ENCODE assay signal across 10 mouse cellular contexts in genomic region chr6:115891497-115892061, GRCm38 (mm10). TPM values are rescaled to one million over a fixed set of nuclear protein-coding genes. Genes with fewer than 3 reads are reported as not detected.
DNase-seq lines count a peak whose midpoint lies in the region; ATAC-seq and TF ChIP-seq lines count a peak whose summit lies in the region.
"Had no signal": no experiment of that assay in that cellular context is flagged by ENCODE, and none has a peak within 500 bp of the region (broad histone marks: within the 10 kb centered on the region; RNA-seq: fewer than 3 reads in every experiment).

No protein-coding gene starts in this region.

- ATAC-seq in heart, embryonic 15.5 days (replicated peaks; ENCODE audit: insufficient number of reproducible peaks, insufficient read depth, low FRiP score, low read depth): no peak
- peak; percentile 72 for ATAC-seq in midbrain, embryonic 15.5 days (replicated peaks)

- DNase-seq in heart, adult 2 months: no peak
- no peak for DNase-seq in heart, adult 8-10 months (ENCODE audit: low spot score)
- peak; percentile 82 to 83 for DNase-seq in layer of hippocampus, postnatal 10 days (ENCODE audit: low spot score in 2 of 2)
- DNase-seq in embryo, embryonic 9.5 days (ENCODE audit: extremely low spot score): no peak
- DNase-seq in T-cell, adult 2 months (ENCODE audit: low spot score): no peak

- TF ChIP-seq CTCF in heart, adult 2 months (IDR thresholded peaks at IDR 0.05): no peak
- TF ChIP-seq CTCF in cortical plate, adult 2 months (IDR thresholded peaks at IDR 0.05; ENCODE audit: extremely low read depth, insufficient read depth, low read length): no peak

- H3K27ac ChIP-seq in heart, adult 2 months: peak overlapping the region; percentile 54; the same call in 1 of the 2 replicates
- peak overlapping the region; percentile 81 for H3K27ac ChIP-seq in cortical plate, adult 2 months (ENCODE audit: insufficient read depth, low read length)
- H3K27ac ChIP-seq in heart, embryonic 15.5 days: peak overlapping the region; percentile 42; the same call in 1 of the 2 replicates
- peak overlapping the region; percentile 53 for H3K27ac ChIP-seq in midbrain, embryonic 15.5 days
- H3K27ac ChIP-seq: macrophage had no signal

- H3K9me3 ChIP-seq in heart, embryonic 15.5 days (replicated peaks): no peaks in the 10 kb centered on the region
- H3K9me3 ChIP-seq in midbrain, embryonic 15.5 days: no peaks in the 10 kb centered on the region

- no peak overlapping the region for H3K4me2 ChIP-seq in heart, embryonic 15.5 days
- no peak overlapping the region for H3K4me2 ChIP-seq in midbrain, embryonic 15.5 days

- intact Hi-C loops in heart, adult 2 months (cut with DNase I): no loop called here

- H3K4me3 ChIP-seq in heart, adult 2 months: no peak overlapping the region
- no peak overlapping the region for H3K4me3 ChIP-seq in cortical plate, adult 2 months (ENCODE audit: insufficient read depth, low read length)
- no peak overlapping the region for H3K4me3 ChIP-seq in heart, embryonic 15.5 days
- no peak overlapping the region for H3K4me3 ChIP-seq in midbrain, embryonic 15.5 days

- no peaks in the 10 kb centered on the region for H3K27me3 ChIP-seq in heart, adult 2 months (ENCODE audit: control insufficient read depth, insufficient read depth, low read length)
- no peaks in the 10 kb centered on the region for H3K27me3 ChIP-seq in heart, embryonic 15.5 days
- H3K27me3 ChIP-seq in midbrain, embryonic 15.5 days (replicated peaks): no peaks in the 10 kb centered on the region; the same call in 1 of the 2 replicates

- WGBS in heart, adult 2 months: 37% methylated on average over 8 of the region's 8 CpGs
- WGBS in heart, embryonic 15.5 days: 57% methylated on average over 8 of the region's 8 CpGs
- WGBS in midbrain, embryonic 15.5 days: 22% methylated on average over 8 of the region's 8 CpGs

- H3K36me3 ChIP-seq in heart, adult 2 months (ENCODE audit: control insufficient read depth, insufficient read depth, low read length): no peaks in the 10 kb centered on the region
- H3K36me3 ChIP-seq in heart, embryonic 15.5 days: peaks cover 25% of the 10 kb centered on the region
- H3K36me3 ChIP-seq in midbrain, embryonic 15.5 days (replicated peaks): peaks cover 16% of the 10 kb centered on the region

- no peak overlapping the region for H3K9ac ChIP-seq in heart, adult 2 months (ENCODE audit: low read depth, low read length)
- H3K9ac ChIP-seq in heart, embryonic 15.5 days: no peak overlapping the region
- H3K9ac ChIP-seq in midbrain, embryonic 15.5 days: no peak overlapping the region

- H3K4me1 ChIP-seq in heart, adult 2 months (ENCODE audit: control insufficient read depth, insufficient read depth, low read length): peaks cover 14% of the 10 kb centered on the region
- peaks cover 15% of the 10 kb centered on the region for H3K4me1 ChIP-seq in cortical plate, adult 2 months (ENCODE audit: control insufficient read depth, insufficient read depth, low read length)
- H3K4me1 ChIP-seq in heart, embryonic 15.5 days (replicated peaks): peaks cover 15% of the 10 kb centered on the region
- H3K4me1 ChIP-seq in midbrain, embryonic 15.5 days: peaks cover 16% of the 10 kb centered on the region

- TF ChIP-seq EP300 in heart, adult 2 months (IDR thresholded peaks at IDR 0.05; ENCODE audit: insufficient read depth, low read depth, low read length): 0 out of 2 replicates have a peak, but pooled peaks have one; percentile 27

- TF ChIP-seq POLR2A in heart, adult 2 months (IDR thresholded peaks at IDR 0.05; ENCODE audit: insufficient read depth, low read depth, low read length): no peak
- no peak for TF ChIP-seq POLR2A in cortical plate, adult 2 months (IDR thresholded peaks at IDR 0.05; ENCODE audit: extremely low read depth, insufficient read depth, low read length)

- H3K79me2 ChIP-seq in heart, adult 2 months (replicated peaks; ENCODE audit: control insufficient read depth, insufficient read depth, low read length): no peaks in the 10 kb centered on the region

RNA-seq across cellular contexts. Expression of gene Ift122, which starts 38.3 kb away (rescaled TPM):
- total RNA-seq in heart, adult 2 months (2021): 1 to 10 TPM; 6.6 to 7.3 TPM
- 12.8 and 15.2 TPM in 2 replicates for polyA plus RNA-seq in heart, adult 2 months (2012; rRNA removed)
- total RNA-seq in heart, adult 8-10 months (2022): 1 to 10 TPM; 8.5 to 10.0 (median 9.0) TPM
- polyA plus RNA-seq in cortical plate, adult 2 months (2012; rRNA removed): 31.2 and 34.7 TPM in 2 replicates
- 18.4 and 24.2 TPM in 2 replicates for polyA plus RNA-seq in heart, embryonic 15.5 days (2015; fragmentation: Nextera tagmentation; extraction: Ambion mirVana)
- total RNA-seq in layer of hippocampus, postnatal 10 days (2021): 10 to 100 TPM; 24.0 to 25.9 TPM
- 33.1 and 34.4 TPM in 2 replicates for polyA plus RNA-seq in midbrain, embryonic 15.5 days (2015; fragmentation: Nextera tagmentation; extraction: Ambion mirVana)

RNA-seq across cellular contexts. Expression of gene Mbd4, which starts 38.4 kb away (rescaled TPM):
- total RNA-seq in heart, adult 2 months (2021): 1 to 10 TPM in 1 of 2 experiments, under 1 TPM in 1; 0.93 to 1.5 TPM
- 1.2 and 1.5 TPM in 2 replicates for polyA plus RNA-seq in heart, adult 2 months (2012; rRNA removed)
- 1 to 10 TPM in 3 of 4 experiments, under 1 TPM in 1; 0.98 to 1.5 (median 1.1) TPM for total RNA-seq in heart, adult 8-10 months (2022)
- 9.5 and 10.1 TPM in 2 replicates for polyA plus RNA-seq in cortical plate, adult 2 months (2012; rRNA removed)
- polyA plus RNA-seq in heart, embryonic 15.5 days (2015; fragmentation: Nextera tagmentation; extraction: Ambion mirVana): 9.2 and 11.3 TPM in 2 replicates
- total RNA-seq in layer of hippocampus, postnatal 10 days (2021): 1 to 10 TPM; 5.0 to 6.2 TPM
- polyA plus RNA-seq in midbrain, embryonic 15.5 days (2015; fragmentation: Nextera tagmentation; extraction: Ambion mirVana): 9.4 and 11.7 TPM in 2 replicates

RNA-seq across cellular contexts. Expression of gene Rho, which starts 40.0 kb away (rescaled TPM):
- under 1 TPM in 1 of 2 experiments, not detected in 1; 0.23 TPM for total RNA-seq in heart, adult 2 months (2021)
- 0.44 and 1.3 TPM in 2 replicates for polyA plus RNA-seq in heart, adult 2 months (2012; rRNA removed)
- not detected for total RNA-seq in heart, adult 8-10 months (2022)
- 0.84 and 0.91 TPM in 2 replicates for polyA plus RNA-seq in cortical plate, adult 2 months (2012; rRNA removed)
- polyA plus RNA-seq in heart, embryonic 15.5 days (2015; fragmentation: Nextera tagmentation; extraction: Ambion mirVana): not detected in 2 replicates
- total RNA-seq in layer of hippocampus, postnatal 10 days (2021): under 1 TPM; 0.27 TPM
- polyA plus RNA-seq in midbrain, embryonic 15.5 days (2015; fragmentation: Nextera tagmentation; extraction: Ambion mirVana): 0.18 and 0.49 TPM in 2 replicates
- total RNA-seq: common myeloid progenitor, adult 5-6 weeks had no signal
- polyA plus RNA-seq: macrophage had no signal

RNA-seq across cellular contexts. Expression of gene H1foo, which starts 53.2 kb away (rescaled TPM):
- total RNA-seq in heart, adult 2 months (2021): not detected
- polyA plus RNA-seq in heart, adult 2 months (2012; rRNA removed): not detected in 2 replicates
- total RNA-seq in heart, adult 8-10 months (2022): not detected
- not detected in 2 replicates for polyA plus RNA-seq in cortical plate, adult 2 months (2012; rRNA removed)
- polyA plus RNA-seq in heart, embryonic 15.5 days (2015; fragmentation: Nextera tagmentation; extraction: Ambion mirVana): not detected in 2 replicates
- not detected for total RNA-seq in layer of hippocampus, postnatal 10 days (2021)
- not detected in 2 replicates for polyA plus RNA-seq in midbrain, embryonic 15.5 days (2015; fragmentation: Nextera tagmentation; extraction: Ambion mirVana)
- total RNA-seq: common myeloid progenitor, adult 5-6 weeks had no signal
- polyA plus RNA-seq: macrophage had no signal

RNA-seq across cellular contexts. Expression of gene Efcab12, which starts 53.4 kb away (rescaled TPM):
- under 1 TPM; 0.16 to 0.26 TPM for total RNA-seq in heart, adult 2 months (2021)
- 0.06 and 0.14 TPM in 2 replicates for polyA plus RNA-seq in heart, adult 2 months (2012; rRNA removed)
- total RNA-seq in heart, adult 8-10 months (2022): under 1 TPM; 0.20 to 0.53 (median 0.36) TPM
- 7.1 and 7.9 TPM in 2 replicates for polyA plus RNA-seq in cortical plate, adult 2 months (2012; rRNA removed)
- 0.29 and 0.53 TPM in 2 replicates for polyA plus RNA-seq in heart, embryonic 15.5 days (2015; fragmentation: Nextera tagmentation; extraction: Ambion mirVana)
- total RNA-seq in layer of hippocampus, postnatal 10 days (2021): 1 to 10 TPM; 2.9 to 3.5 TPM
- 2.7 and 2.8 TPM in 2 replicates for polyA plus RNA-seq in midbrain, embryonic 15.5 days (2015; fragmentation: Nextera tagmentation; extraction: Ambion mirVana)

Comparison
In these comparisons a context has a peak if more than half of its experiments do, and no peak if none do; other contexts are left out.
1. DNase-seq: peak in layer of hippocampus, postnatal 10 days (2 of 2); none in heart, adult 2 months (0 of 2), heart, adult 8-10 months (single experiment), embryo, embryonic 9.5 days (single experiment) and T-cell, adult 2 months (single experiment).
2. Peak in every context shown above with its lines, with median percentiles within 50 percentile points of each other: H3K27ac ChIP-seq.